Mouse (Mus musculus) neural tube, embryonic 15.5 days (tissue): Measurements from ENCODE around the gene Btla. TPM values are rescaled to one million over a fixed set of nuclear protein-coding genes. Genes with fewer than 3 reads are reported as not detected.

Experiments used
- ATAC-seq: fragments of 200-750 bp; cut with Nextera tagmentation; 2 replicates; pipeline ENCODE4 v1.8.0; 2017; ENCODE audit warnings: mild to moderate bottlenecking, moderate TSS enrichment, moderate library complexity; ENCODE audit not compliant: low FRiP score
- H3K27ac ChIP-seq: fragments of 300-500 bp; sonication (generic); replicated peaks from 2 replicates; pipeline ENCODE4 v1.5.1; 2015; ENCODE audit warnings: mild to moderate bottlenecking, inconsistent platforms
- H3K27me3 ChIP-seq: fragments of 300-500 bp; sonication (generic); replicated peaks from 2 replicates; pipeline ENCODE4 v1.6.1; 2015; ENCODE audit warnings: inconsistent platforms
- H3K36me3 ChIP-seq: fragments of 300-500 bp; sonication (generic); 2 replicates; pipeline ENCODE4 v1.6.1; 2015; ENCODE audit warnings: inconsistent platforms
- H3K4me1 ChIP-seq: fragments of 300-500 bp; sonication (generic); 2 replicates; pipeline ENCODE4 v1.6.1; 2015; ENCODE audit warnings: inconsistent platforms
- H3K4me2 ChIP-seq: fragments of 300-500 bp; sonication (generic); 2 replicates; pipeline ENCODE4 v1.6.1; 2015; ENCODE audit warnings: inconsistent platforms, mild to moderate bottlenecking, moderate library complexity
- H3K4me3 ChIP-seq: fragments of 300-500 bp; sonication (generic); replicated peaks from 2 replicates; pipeline ENCODE4 v1.5.1; 2015; ENCODE audit warnings: mild to moderate bottlenecking, inconsistent platforms
- H3K9ac ChIP-seq: fragments of 300-500 bp; sonication (generic); replicated peaks from 2 replicates; pipeline ENCODE4 v1.6.1; 2015; ENCODE audit warnings: mild to moderate bottlenecking, inconsistent platforms
- H3K9me3 ChIP-seq: fragments of 300-500 bp; sonication (generic); replicated peaks from 2 replicates; pipeline ENCODE4 v1.6.1; 2016; ENCODE audit warnings: inconsistent platforms
- WGBS: fragments of 180-500 bp; shearing (Covaris S2); methylation state at CpG from one replicate; pipeline ENCODE4 v1.1.7; 2015; ENCODE audit warnings: mixed read lengths; 5-methylcytosine and 5-hydroxymethylcytosine counted together
- polyA plus RNA-seq: library from polyadenylated mRNA; unstranded; fragments of >200 nt; fragmentation: Nextera tagmentation; extraction: Ambion mirVana; gene quantifications from 2 replicates; pipeline ENCODE4 v1.2.1, GENCODE M21; 2015

Gene Btla
- polyA plus RNA-seq, 1 experiment from 2014 or later, result 0.08 TPM

DNA sequence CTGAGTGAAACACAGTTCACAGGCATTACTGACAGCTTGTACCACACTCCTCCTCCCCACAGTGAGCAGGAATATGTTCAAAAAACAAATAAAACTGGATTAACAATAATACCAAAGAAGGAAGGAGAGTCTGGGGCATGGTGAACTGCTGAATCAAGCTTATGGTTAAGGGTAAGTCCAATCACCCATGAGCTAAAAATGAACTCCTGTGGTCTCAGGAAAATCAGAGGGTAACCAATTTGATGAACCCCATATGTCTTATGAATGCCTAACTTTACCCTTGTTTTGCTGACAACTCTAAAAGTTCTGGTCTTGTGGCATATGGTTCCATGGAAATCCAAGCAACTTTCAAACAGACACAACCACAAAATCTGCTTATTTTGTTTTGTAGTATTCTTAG lies 37.9 kb downstream of the Btla start:
- Histone ChIP-seq H3K4me1 (no peaks in the 10 kb centered on the region), H3K9me3 (no peaks in the 10 kb centered on the region), H3K36me3 (no peaks in the 10 kb centered on the region), H3K27me3 (no peaks in the 10 kb centered on the region), H3K4me3 (no peak overlapping the region), H3K27ac (no peak overlapping the region), H3K9ac (no peak overlapping the region), H3K4me2 (no peak overlapping the region)
- ATAC-seq, result no peak

DNA sequence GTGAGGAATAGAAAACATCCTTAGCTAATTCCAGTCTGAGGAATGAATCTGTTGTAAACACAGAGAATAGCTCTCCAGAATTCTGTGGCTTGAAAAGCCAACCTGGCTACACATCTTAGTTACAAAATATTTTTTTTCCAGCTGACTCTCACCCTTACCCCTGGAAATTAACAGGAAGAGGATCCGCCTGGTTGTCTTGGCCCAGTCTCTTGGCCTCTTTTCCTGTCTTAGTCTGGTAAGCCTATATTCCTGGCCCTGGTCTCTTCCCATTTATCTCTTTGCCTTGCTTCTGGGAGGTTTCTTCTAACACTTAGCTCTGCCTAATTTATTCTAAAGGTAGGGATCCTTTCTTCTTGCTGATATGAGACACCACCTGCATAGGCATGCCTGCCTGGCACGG lies 45.8 kb downstream of the Btla start:
- ATAC-seq, result no peak
- H3K9ac ChIP-seq, result no peak overlapping the region
- WGBS, result 80% methylated on average over 2 of the region's 2 CpGs

DNA sequence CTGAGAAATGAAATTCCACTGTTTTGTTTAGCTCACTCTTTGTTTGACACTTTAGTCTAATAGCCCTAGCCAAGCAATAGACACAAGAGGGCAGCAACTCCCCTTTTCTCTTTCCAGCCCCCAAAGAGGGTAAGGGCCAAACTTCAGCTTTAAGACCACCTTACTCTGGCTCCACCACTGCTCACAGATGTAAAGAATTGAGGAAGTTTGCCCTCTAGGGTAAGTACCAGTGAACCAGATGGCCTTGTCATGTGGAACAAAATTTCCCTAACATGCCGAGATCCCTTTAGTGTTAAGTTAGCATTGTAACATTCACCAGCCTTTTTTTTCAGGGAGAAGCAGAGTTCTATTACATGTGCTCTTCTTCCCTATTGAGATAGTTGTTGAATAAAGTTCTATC lies 59.0 kb downstream of the Btla start:
- ATAC-seq, result no peak
- no peaks in the 10 kb centered on the region for H3K9me3 ChIP-seq
- WGBS, result 89% methylated on average over 1 of the region's 1 CpGs

More for the DNA sequence above, 45.8 kb downstream of the Btla start:
- Histone ChIP-seq H3K4me3 (no peak overlapping the region), H3K27ac (no peak overlapping the region), H3K4me2 (no peak overlapping the region), H3K4me1 (no peaks in the 10 kb centered on the region), H3K36me3 (no peaks in the 10 kb centered on the region), H3K27me3 (no peaks in the 10 kb centered on the region), H3K9me3 (no peaks in the 10 kb centered on the region)

DNA sequence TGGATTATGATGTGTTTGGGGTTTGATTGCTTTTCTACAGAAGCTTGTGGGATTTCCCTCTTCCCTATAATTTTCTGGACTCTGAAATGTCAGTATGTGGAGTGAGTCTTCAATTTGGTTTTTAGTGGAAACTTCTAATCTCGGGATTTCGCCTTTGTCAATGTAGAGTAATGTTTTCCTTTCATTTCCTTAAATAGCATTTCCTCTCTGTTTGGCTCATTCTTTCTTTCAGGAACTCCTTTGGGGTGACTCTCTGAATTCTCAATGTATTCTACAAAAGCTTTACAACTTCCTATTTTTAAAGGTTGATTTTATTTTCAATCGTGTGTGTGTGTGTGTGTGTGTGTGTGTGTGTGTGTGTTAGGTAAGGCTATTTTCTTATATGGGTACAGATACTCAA lies 73.7 kb downstream of the Btla start:
- Histone ChIP-seq H3K9ac (no peak overlapping the region), H3K4me1 (no peaks in the 10 kb centered on the region), H3K27ac (no peak overlapping the region), H3K36me3 (no peaks in the 10 kb centered on the region), H3K9me3 (no peaks in the 10 kb centered on the region), H3K27me3 (no peaks in the 10 kb centered on the region), H3K4me3 (no peak overlapping the region), H3K4me2 (no peak overlapping the region)
- no peak for ATAC-seq
- 67% methylated on average over 3 of the region's 3 CpGs for WGBS

More for the DNA sequence above, 59.0 kb downstream of the Btla start:
- no peak overlapping the region for H3K9ac ChIP-seq
- no peak overlapping the region for H3K27ac ChIP-seq
- H3K27me3 ChIP-seq, result no peaks in the 10 kb centered on the region
- H3K4me1 ChIP-seq, result no peaks in the 10 kb centered on the region
- H3K4me2 ChIP-seq, result no peak overlapping the region
- H3K4me3 ChIP-seq, result no peak overlapping the region
- no peaks in the 10 kb centered on the region for H3K36me3 ChIP-seq

Other genes with a start within 250 kb of the Btla start
- gene Ccdc80, start 130.9 kb upstream of the Btla start, polyA plus RNA-seq, result 23.3 and 38.8 TPM in 2 replicates
- 33.4 and 35.1 TPM in 2 replicates for gene Slc35a5, start 65.6 kb upstream of the Btla start, polyA plus RNA-seq
- 54.5 and 60.5 TPM in 2 replicates for gene Atg3, start 65.5 kb upstream of the Btla start, polyA plus RNA-seq
- gene Cd200, start 184.7 kb downstream of the Btla start, polyA plus RNA-seq, result 293 and 354 TPM in 2 replicates